Mouse (Mus musculus) heart, postnatal 0 days (tissue): ENCODE measurements around the gene Wnt3a.

Experiments used
- CTCF ChIP-seq: IDR thresholded peaks from 2 replicates; pipeline ENCODE4 v1.5.1; 2016; ENCODE audit warnings: antibody characterized with exemption, control low read depth, low read depth
- EP300 ChIP-seq: IDR thresholded peaks from 2 replicates; pipeline ENCODE4 v1.6.1; 2016; ENCODE audit warnings: antibody characterized with exemption, low read depth

GRCm38 (mm10) chr11:59241841-59242240, 48.7 kb downstream of the Wnt3a start:
- TF ChIP-seq EP300 (no peak), CTCF (no peak)
